In genomic region chr6:142859946-142860345, GRCm38 (mm10) we compare ENCODE assay signal across 28 mouse cellular contexts. TPM values are rescaled to one million over a fixed set of nuclear protein-coding genes. Genes with fewer than 3 reads are reported as not detected.
DNase-seq lines count a peak whose midpoint lies in the region; ATAC-seq lines count a peak whose summit lies in the region.
"Had no signal": no experiment of that assay in that cellular context is flagged by ENCODE, and none has a peak within 500 bp of the region (broad histone marks: within the 10 kb centered on the region; RNA-seq: fewer than 3 reads in every experiment).

No protein-coding gene starts in this region.

- H3K9me3 ChIP-seq in kidney, embryonic 15.5 days (replicated peaks) = no peaks in the 10 kb centered on the region
- no peaks in the 10 kb centered on the region for H3K9me3 ChIP-seq in limb, embryonic 10.5 days (replicated peaks)
- H3K9me3 ChIP-seq: embryonic facial prominence, embryonic 13.5 days; embryonic facial prominence, embryonic 15.5 days; forebrain, embryonic 10.5 days; forebrain, embryonic 12.5 days; G1E had no signal

- no peak overlapping the region for H3K27ac ChIP-seq in kidney, embryonic 15.5 days
- no peak overlapping the region for H3K27ac ChIP-seq in limb, embryonic 10.5 days
- H3K27ac ChIP-seq: embryonic facial prominence, embryonic 13.5 days; embryonic facial prominence, embryonic 15.5 days; forebrain, embryonic 10.5 days; forebrain, embryonic 12.5 days had no signal

- no peaks in the 10 kb centered on the region for H3K36me3 ChIP-seq in kidney, embryonic 15.5 days
- H3K36me3 ChIP-seq in limb, embryonic 10.5 days = no peaks in the 10 kb centered on the region
- H3K36me3 ChIP-seq: embryonic facial prominence, embryonic 13.5 days; embryonic facial prominence, embryonic 15.5 days; forebrain, embryonic 10.5 days; forebrain, embryonic 12.5 days; G1E had no signal

- 88% methylated on average over 4 of the region's 4 CpGs for WGBS in kidney, embryonic 15.5 days
- 90% methylated on average over 4 of the region's 4 CpGs for WGBS in limb, embryonic 10.5 days

- peak; percentile 27 for DNase-seq in kidney, adult 11 months
- peak; percentile 77 for DNase-seq in kidney, adult 9 months
- no peak for DNase-seq in kidney, postnatal 25 days
- peak; percentile 7 for DNase-seq in limb, embryonic 10.5 days (ENCODE audit: low spot score)
- DNase-seq: adrenal gland, postnatal 10 days; adrenal gland, postnatal 25 days; B cell, adult 2 months; cerebellum, adult 11 months; cerebellum, adult 18-20 months; cerebellum, adult 8-10 months; cerebellum, adult 9-11 months; cerebellum, postnatal 14 days; cerebellum, postnatal 36 days; embryo, embryonic 11 days had no signal

- no peak overlapping the region for H3K4me3 ChIP-seq in kidney, embryonic 15.5 days (replicated peaks)
- H3K4me3 ChIP-seq in limb, embryonic 10.5 days = no peak overlapping the region
- H3K4me3 ChIP-seq: embryonic facial prominence, embryonic 13.5 days; embryonic facial prominence, embryonic 15.5 days; erythroblast, embryonic 14.5 days; forebrain, embryonic 10.5 days; forebrain, embryonic 12.5 days had no signal

- no peak for ATAC-seq in kidney, embryonic 15.5 days (replicated peaks; ENCODE audit: low FRiP score)
- ATAC-seq: activated CD4-positive, CD25-positive, alpha-beta regulatory T cell, adult 4 months; CD4-positive, CD25-positive, alpha-beta regulatory T cell, adult 4 months; forebrain, embryonic 14.5 days; forebrain, embryonic 16.5 days; Patski had no signal

- H3K4me1 ChIP-seq in kidney, embryonic 15.5 days = peaks cover 14% of the 10 kb centered on the region
- H3K4me1 ChIP-seq in limb, embryonic 10.5 days = peaks cover 23% of the 10 kb centered on the region
- H3K4me1 ChIP-seq: embryonic facial prominence, embryonic 15.5 days had no signal

- no peak overlapping the region for H3K9ac ChIP-seq in kidney, embryonic 15.5 days
- H3K9ac ChIP-seq: embryonic facial prominence, embryonic 13.5 days; embryonic facial prominence, embryonic 15.5 days; forebrain, embryonic 12.5 days had no signal

- H3K27me3 ChIP-seq in kidney, embryonic 15.5 days = no peaks in the 10 kb centered on the region
- H3K27me3 ChIP-seq in limb, embryonic 10.5 days (ENCODE audit: low read depth, poor library complexity, severe bottlenecking) = no peaks in the 10 kb centered on the region
- H3K27me3 ChIP-seq: CH12.LX; embryonic facial prominence, embryonic 13.5 days; embryonic facial prominence, embryonic 15.5 days; forebrain, embryonic 12.5 days; Patski had no signal

- no peak overlapping the region for H3K4me2 ChIP-seq in kidney, embryonic 15.5 days
- H3K4me2 ChIP-seq: embryonic facial prominence, embryonic 13.5 days; embryonic facial prominence, embryonic 15.5 days; forebrain, embryonic 12.5 days had no signal

RNA-seq across cellular contexts. Expression of gene Sult6b2, which starts 55.6 kb away (rescaled TPM):
- polyA plus RNA-seq in kidney, embryonic 15.5 days (2015; fragmentation: Nextera tagmentation; extraction: Ambion mirVana) = not detected in 2 replicates
- not detected in 2 replicates for polyA plus RNA-seq in limb, embryonic 10.5 days (2016; fragmentation: Nextera tagmentation; extraction: Ambion mirVana)
- polyA plus RNA-seq: activated CD4-positive, CD25-positive, alpha-beta regulatory T cell, adult 4 months; CD4-positive, CD25-positive, alpha-beta regulatory T cell, adult 4 months; embryonic facial prominence, embryonic 11.5 days; embryonic facial prominence, embryonic 13.5 days; embryonic facial prominence, embryonic 15.5 days; erythroblast, embryonic 14.5 days; G1E had no signal

Comparison
In these comparisons a context has a peak if more than half of its experiments do, and no peak if none do; other contexts are left out.
1. DNase-seq: peak in kidney, adult 11 months (single experiment), kidney, adult 9 months (single experiment) and limb, embryonic 10.5 days (single experiment); none in kidney, postnatal 25 days (0 of 2).